Mouse (Mus musculus): ENCODE measurements around the gene Pi4k2a.

GRCm38 (mm10) chr19:42158246-42159017 is 68.2 kb downstream of the Pi4k2a start:
- no peak for TF ChIP-seq POLR2A (IDR thresholded peaks at IDR 0.05; ENCODE audit: insufficient read length, low read depth)
- TF ChIP-seq MYOD1 (IDR thresholded peaks at IDR 0.05; ENCODE audit: control insufficient read depth in 1 of 3, insufficient read length in 2 of 3, low read depth in 2 of 3), result no peak
- no peak for TF ChIP-seq POLR2AphosphoS2 (IDR thresholded peaks at IDR 0.05; ENCODE audit: insufficient read length, low read depth)
- TF ChIP-seq MAX (IDR thresholded peaks at IDR 0.05; ENCODE audit: low read depth), result no peak
- TF ChIP-seq E2F4 (IDR thresholded peaks at IDR 0.05; ENCODE audit: insufficient read depth), result no peak
- TF ChIP-seq USF1 (IDR thresholded peaks at IDR 0.05; ENCODE audit: low read depth), result no peak
- no peak for TF ChIP-seq TCF3 (IDR thresholded peaks at IDR 0.05; ENCODE audit: insufficient read length, low read depth)
- TF ChIP-seq SRF (IDR thresholded peaks at IDR 0.05; ENCODE audit: control insufficient read depth, insufficient read length, low read depth), result no peak
- no peak for TF ChIP-seq MYOG (IDR thresholded peaks at IDR 0.05; ENCODE audit: control insufficient read depth in 1 of 3, insufficient read depth in 1 of 3, insufficient read length in 2 of 3, low read depth in 2 of 3)
- TF ChIP-seq TCF12 (IDR thresholded peaks at IDR 0.05; ENCODE audit: insufficient read depth, poor library complexity, severe bottlenecking), result no peak
- TF ChIP-seq CEBPB (IDR thresholded peaks at IDR 0.05; ENCODE audit: insufficient read depth, poor library complexity, severe bottlenecking), result no peak

Measured in myocyte (in vitro differentiated cells).